Mouse (Mus musculus) embryonic facial prominence, embryonic 11.5 days (tissue): Measurements from ENCODE around the gene Bahcc1. TPM values are rescaled to one million over a fixed set of nuclear protein-coding genes. Genes with fewer than 3 reads are reported as not detected.

Experiments
- ATAC-seq: fragments of 200-750 bp; cut with Nextera tagmentation; replicated peaks from 2 replicates; pipeline ENCODE4 v1.8.0; 2017; ENCODE audit warnings: low read depth; ENCODE audit not compliant: insufficient number of reproducible peaks, low FRiP score, low TSS enrichment
- DNase-seq: peaks from one replicate; pipeline ENCODE4 v3.0.0-alpha.2; 2015; ENCODE audit warnings: low spot score
- H3K27ac ChIP-seq: fragments of 300-500 bp; sonication (generic); replicated peaks from 2 replicates; pipeline ENCODE4 v1.5.1; 2014; ENCODE audit warnings: mild to moderate bottlenecking, low read depth, low read length, control low read depth
- H3K27me3 ChIP-seq: fragments of 300-500 bp; sonication (generic); 2 replicates; pipeline ENCODE4 v1.6.1; 2014; ENCODE audit warnings: mild to moderate bottlenecking, low read length, moderate library complexity, mixed read lengths; ENCODE audit not compliant: control insufficient read depth, insufficient read depth
- H3K36me3 ChIP-seq: fragments of 300-500 bp; sonication (generic); replicated peaks from 2 replicates; pipeline ENCODE4 v1.6.1; 2014; ENCODE audit warnings: low read depth, mild to moderate bottlenecking, low read length, moderate library complexity, mixed read lengths; ENCODE audit not compliant: control insufficient read depth, insufficient read depth
- H3K4me1 ChIP-seq: fragments of 300-500 bp; sonication (generic); 2 replicates; pipeline ENCODE4 v1.6.1; 2014; ENCODE audit warnings: low read length, mixed read lengths; ENCODE audit not compliant: control insufficient read depth, insufficient read depth
- H3K4me2 ChIP-seq: fragments of 300-500 bp; sonication (generic); 2 replicates; pipeline ENCODE4 v1.6.1; 2014; ENCODE audit warnings: low read depth, mild to moderate bottlenecking, control low read depth, low read length, moderate library complexity
- H3K4me3 ChIP-seq: fragments of 300-500 bp; sonication (generic); 2 replicates; pipeline ENCODE4 v1.5.1; 2014; ENCODE audit warnings: low read depth, low read length, control low read depth
- H3K9ac ChIP-seq: fragments of 300-500 bp; sonication (generic); replicated peaks from 2 replicates; pipeline ENCODE4 v1.6.1; 2014; ENCODE audit warnings: mild to moderate bottlenecking, control low read depth, low read length
- H3K9me3 ChIP-seq: fragments of 300-500 bp; sonication (generic); replicated peaks from 2 replicates; pipeline ENCODE4 v1.6.1; 2016; ENCODE audit warnings: mild to moderate bottlenecking, low read length, inconsistent platforms, mixed read lengths; ENCODE audit not compliant: control insufficient read depth
- WGBS: fragments of 180-500 bp; shearing (Covaris S2); extraction: QIAGEN DNeasy Blood & Tissue Kit; methylation state at CpG from one replicate; pipeline ENCODE4 v1.1.7; 2014; 5-methylcytosine and 5-hydroxymethylcytosine counted together
- polyA plus RNA-seq: library from polyadenylated mRNA; unstranded; fragments of >200 nt; fragmentation: Nextera tagmentation; extraction: Ambion mirVana; gene quantifications from 2 replicates; pipeline ENCODE4 v1.2.1, GENCODE M21; 2014

Gene Bahcc1
- polyA plus RNA-seq, 1 experiment from 2014 or later: 13.5 TPM

DNA sequence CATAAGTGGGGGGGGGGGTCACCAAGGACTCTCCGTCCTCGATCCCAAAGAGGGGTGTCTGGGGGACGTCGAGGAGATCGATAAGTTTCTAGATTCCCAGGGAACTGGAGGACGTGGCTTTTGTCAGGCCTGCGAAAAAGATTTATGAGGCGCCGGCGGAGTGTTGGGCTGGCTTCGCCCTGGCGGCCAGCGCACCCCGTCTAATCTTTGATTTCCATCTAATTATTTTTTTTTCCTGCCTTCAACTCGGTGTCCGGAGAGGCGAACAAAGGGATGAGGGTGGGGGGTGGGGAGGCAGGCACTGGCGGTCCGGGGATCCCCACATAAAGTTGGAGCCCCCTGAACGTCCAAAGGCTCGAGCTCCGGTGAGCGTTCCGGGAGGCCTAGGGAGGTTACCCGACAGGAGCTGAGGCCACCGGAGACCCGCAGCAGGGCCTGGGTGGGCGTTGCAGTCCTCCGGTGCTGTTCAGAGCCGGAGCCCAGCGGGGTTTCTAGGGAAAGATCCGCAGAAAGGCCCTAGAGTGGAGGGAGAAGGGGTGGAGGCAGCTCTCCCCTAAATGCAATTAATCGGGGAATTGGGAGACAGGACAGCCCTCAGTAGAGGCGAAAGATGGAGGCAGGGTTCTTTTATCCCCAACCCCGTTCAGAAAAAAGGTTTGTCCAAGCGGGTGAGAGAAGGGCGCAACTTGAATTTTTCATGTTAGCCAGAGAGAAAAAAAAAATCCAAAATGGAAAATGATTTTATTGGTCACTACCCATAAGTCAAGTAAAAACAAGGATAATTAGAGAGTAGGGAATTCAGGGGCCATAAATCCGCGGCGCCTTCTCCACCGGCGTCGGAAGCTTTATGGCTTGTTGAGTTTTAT is 45.3 kb upstream of the Bahcc1 start:
- peak; percentile 58 for DNase-seq
- Histone ChIP-seq H3K4me2 (peak overlapping the region; percentile 99), H3K27me3 (no peaks in the 10 kb centered on the region), H3K36me3 (no peaks in the 10 kb centered on the region; the same call in 1 of the 2 replicates), H3K9me3 (no peaks in the 10 kb centered on the region), H3K27ac (peak overlapping the region; percentile 97), H3K4me1 (peaks cover 17% of the 10 kb centered on the region), H3K9ac (peak overlapping the region; percentile 100), H3K4me3 (peak overlapping the region; percentile 74)
- no peak for ATAC-seq
- under 1% methylated on average over 43 of the region's 43 CpGs for WGBS

DNA sequence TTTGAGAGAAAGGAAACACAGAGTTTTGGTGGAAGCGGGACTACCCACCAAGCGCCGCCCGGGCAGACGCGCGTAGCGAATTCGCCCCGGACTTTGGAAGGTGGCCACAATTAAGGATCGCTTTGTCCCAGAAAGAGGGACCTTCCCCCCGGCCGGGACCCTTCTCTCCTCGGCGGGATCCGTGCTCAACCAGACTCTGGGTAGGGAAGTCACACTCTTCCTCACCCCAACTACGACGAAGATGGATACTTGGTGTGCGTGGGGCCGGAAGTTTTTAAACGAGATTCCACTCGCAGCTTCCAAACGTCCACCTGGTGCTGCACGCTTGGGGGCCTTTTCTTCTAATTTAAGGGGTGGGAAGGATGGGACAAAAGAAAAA is 44.7 kb upstream of the Bahcc1 start:
- H3K27ac ChIP-seq: peak overlapping the region; percentile 97
- ATAC-seq: no peak
- under 1% methylated on average over 24 of the region's 24 CpGs for WGBS
- H3K4me3 ChIP-seq: peak overlapping the region; percentile 74
- no peaks in the 10 kb centered on the region for H3K9me3 ChIP-seq
- peak overlapping the region; percentile 100 for H3K9ac ChIP-seq
- H3K4me2 ChIP-seq: peak overlapping the region; percentile 99
- H3K4me1 ChIP-seq: peaks cover 13% of the 10 kb centered on the region
- no peaks in the 10 kb centered on the region for H3K27me3 ChIP-seq
- DNase-seq: peak; percentile 52
- H3K36me3 ChIP-seq: no peaks in the 10 kb centered on the region; the same call in 1 of the 2 replicates

DNA sequence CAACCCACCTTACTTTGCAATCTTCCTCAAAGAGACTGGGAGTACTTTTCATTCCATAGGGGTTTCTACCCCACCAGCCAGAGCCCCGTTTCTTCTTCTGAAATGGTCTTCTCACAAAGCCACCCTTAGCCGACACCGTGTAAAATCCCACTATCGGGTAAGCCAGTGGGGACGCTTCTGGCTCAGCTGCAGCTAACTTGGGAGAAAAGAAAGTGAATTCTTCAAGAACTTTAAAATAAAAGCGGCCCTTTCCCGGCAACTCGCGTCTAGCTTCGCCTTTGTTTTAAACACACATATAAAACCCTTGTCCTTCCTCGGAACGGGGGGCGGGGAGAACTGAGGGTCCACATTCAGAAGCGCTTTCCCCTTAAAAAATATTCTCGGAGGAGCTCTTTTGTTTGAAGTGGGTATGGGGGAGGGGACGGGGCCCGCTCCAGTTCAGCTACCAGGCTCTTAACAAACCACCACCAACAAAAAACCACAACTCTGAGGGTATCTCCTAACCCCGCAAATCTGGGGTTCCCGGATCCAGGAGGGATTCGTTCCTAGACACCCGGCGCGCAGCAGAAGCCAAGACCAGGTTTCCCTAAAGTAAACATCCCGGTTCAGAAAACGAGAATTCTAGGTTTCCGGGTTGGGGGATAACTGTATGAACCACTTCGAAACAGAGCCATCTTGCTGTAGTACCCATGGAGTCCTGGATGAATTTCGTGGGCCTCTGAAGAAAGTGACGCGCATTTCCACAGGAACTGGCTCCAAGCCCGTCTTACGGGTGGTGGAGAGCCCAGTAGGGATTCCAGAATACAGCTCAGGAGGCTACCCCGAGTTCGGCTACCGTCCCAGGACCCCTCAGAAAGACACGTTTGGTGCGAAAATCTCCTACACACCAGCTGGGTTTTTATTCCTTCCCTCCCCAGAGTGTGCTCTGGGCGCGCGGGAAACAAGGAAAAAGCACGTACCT is 44.0 kb upstream of the Bahcc1 start:
- no peak for ATAC-seq
- H3K4me2 ChIP-seq: peak overlapping the region; percentile 99
- no peaks in the 10 kb centered on the region for H3K9me3 ChIP-seq
- peak; percentile 74 for DNase-seq
- peak overlapping the region; percentile 100 for H3K9ac ChIP-seq
- peak overlapping the region; percentile 97 for H3K27ac ChIP-seq
- peak overlapping the region; percentile 74 for H3K4me3 ChIP-seq
- H3K36me3 ChIP-seq: no peaks in the 10 kb centered on the region; the same call in 1 of the 2 replicates
- no peaks in the 10 kb centered on the region for H3K27me3 ChIP-seq
- peaks cover 13% of the 10 kb centered on the region for H3K4me1 ChIP-seq
- WGBS: under 1% methylated on average over 41 of the region's 41 CpGs

DNA sequence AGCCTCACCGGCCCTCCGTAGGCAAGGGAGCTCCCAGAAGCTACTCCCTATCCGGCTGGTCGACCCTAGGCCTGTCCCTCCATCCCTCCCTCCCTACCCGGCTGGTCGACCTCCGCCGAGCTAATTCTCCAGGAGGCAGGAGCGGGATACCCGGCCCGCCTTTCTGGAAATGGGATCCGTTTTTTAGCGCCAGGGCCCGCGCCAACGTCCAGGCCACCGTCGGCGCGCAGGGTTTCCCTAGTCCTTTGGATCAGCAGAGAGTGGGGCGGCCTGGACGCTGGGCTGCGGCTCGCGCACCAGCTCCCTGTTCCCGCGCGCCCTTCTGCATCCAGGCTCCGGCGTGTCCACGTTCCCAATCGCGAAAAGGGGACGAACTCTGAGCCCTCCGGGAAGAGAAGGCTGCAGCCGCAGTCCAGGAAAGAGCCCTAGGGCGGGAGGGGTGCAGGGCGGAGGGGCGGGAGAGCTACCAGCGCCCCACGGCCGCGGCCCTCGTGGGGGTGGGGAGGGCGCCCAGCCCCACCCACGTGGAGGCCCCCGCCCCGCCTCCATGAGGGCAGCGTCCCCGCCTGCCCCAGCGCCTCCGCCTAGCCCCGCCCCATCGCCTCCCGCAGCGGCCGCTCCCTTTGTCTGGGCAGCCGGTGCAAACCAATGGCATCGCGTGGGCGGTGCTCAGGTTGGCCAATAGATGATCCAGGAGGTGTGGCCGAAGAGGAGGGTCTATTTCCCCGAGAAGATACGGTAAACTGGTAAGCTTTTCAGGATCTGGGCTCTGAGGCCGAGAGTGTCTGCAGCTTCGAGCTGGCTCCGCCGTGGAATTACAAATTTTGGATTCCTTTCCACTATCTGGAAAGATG is 43.1 kb upstream of the Bahcc1 start:
- Histone ChIP-seq H3K4me2 (peak overlapping the region; percentile 99), H3K36me3 (no peaks in the 10 kb centered on the region; the same call in 1 of the 2 replicates), H3K9ac (peak overlapping the region; percentile 100), H3K27ac (peak overlapping the region; percentile 97), H3K9me3 (no peaks in the 10 kb centered on the region), H3K4me3 (peak overlapping the region; percentile 74), H3K27me3 (no peaks in the 10 kb centered on the region), H3K4me1 (peaks cover 6% of the 10 kb centered on the region)
- peak; percentile 90 for ATAC-seq
- peak; percentile 99 for DNase-seq
- WGBS: under 1% methylated on average over 58 of the region's 68 CpGs

DNA sequence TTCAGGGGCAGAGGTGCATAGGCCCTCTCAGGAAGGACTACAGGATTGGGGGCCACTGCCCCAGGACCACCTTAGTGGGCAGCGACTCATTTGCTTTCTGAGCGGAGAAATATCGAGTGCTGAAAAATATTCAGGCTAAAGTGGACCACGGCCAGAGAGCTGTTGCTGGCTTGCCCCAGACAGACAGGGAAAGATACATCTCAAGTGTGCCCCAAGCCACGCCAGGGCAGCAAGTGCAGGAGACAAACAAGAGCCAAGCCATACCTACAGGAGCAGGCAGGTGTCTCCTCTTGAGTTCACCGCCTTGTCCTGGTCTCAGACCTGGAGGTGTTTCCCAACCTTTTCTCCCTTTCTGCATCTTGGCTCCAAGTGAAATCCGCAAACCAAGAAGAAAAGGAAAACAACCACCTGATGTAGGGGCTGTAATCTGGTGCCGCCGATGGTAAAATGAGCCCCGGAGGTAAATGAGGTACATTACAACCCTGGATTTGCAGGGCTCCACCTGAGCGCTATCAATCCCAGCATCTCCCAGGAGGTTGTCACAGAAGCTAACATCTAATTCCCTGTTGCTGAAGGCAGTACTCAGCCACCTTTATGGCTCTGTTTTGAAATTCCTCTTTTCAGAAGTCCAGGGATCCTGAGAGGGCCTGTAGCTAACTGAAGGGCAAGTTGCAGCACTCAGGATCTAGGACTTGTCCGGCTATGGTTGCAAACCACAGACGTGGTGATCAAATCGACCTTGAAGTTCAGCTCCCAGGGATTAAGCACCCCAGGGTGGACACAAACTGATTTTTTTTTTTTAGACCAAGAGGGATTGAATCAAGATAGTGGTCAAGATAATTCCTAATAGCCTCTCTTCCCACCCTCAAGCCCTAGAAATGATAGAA is 42.0 kb upstream of the Bahcc1 start:
- no peak for DNase-seq
- H3K27ac ChIP-seq: peak overlapping the region; percentile 97; the same call in 1 of the 2 replicates
- peak overlapping the region; percentile 100 for H3K9ac ChIP-seq
- 29% methylated on average over 14 of the region's 14 CpGs for WGBS
- ATAC-seq: no peak
- no peaks in the 10 kb centered on the region for H3K27me3 ChIP-seq
- H3K9me3 ChIP-seq: no peaks in the 10 kb centered on the region
- H3K4me1 ChIP-seq: no peaks in the 10 kb centered on the region; the same call in 1 of the 2 replicates
- no peaks in the 10 kb centered on the region; the same call in 1 of the 2 replicates for H3K36me3 ChIP-seq
- peak overlapping the region; percentile 74 for H3K4me3 ChIP-seq
- H3K4me2 ChIP-seq: peak overlapping the region; percentile 40

GRCm38 (mm10) chr11:120198831-120199230 is 33.9 kb upstream of the Bahcc1 start:
- DNase-seq (no peak), ATAC-seq (no peak)
- H3K4me2 ChIP-seq: no peak overlapping the region
- 51% methylated on average over 13 of the region's 13 CpGs for WGBS
- H3K9ac ChIP-seq: no peak overlapping the region
- no peak overlapping the region for H3K27ac ChIP-seq
- H3K9me3 ChIP-seq: no peaks in the 10 kb centered on the region
- no peaks in the 10 kb centered on the region for H3K4me1 ChIP-seq
- H3K27me3 ChIP-seq: no peaks in the 10 kb centered on the region
- no peaks in the 10 kb centered on the region for H3K36me3 ChIP-seq
- no peak overlapping the region for H3K4me3 ChIP-seq
